Mouse (Mus musculus) layer of hippocampus, postnatal 14 days (tissue): ENCODE measurements around the gene Hccs. TPM values are rescaled to one million over a fixed set of nuclear protein-coding genes. Genes with fewer than 3 reads are reported as not detected.
"Not testable (repeated sequence)": the region's sequence is repeated elsewhere in the genome, so short reads cannot be mapped to it uniquely, and the experiment has no call there.

Experiments used
- DNase-seq, 2 experiments: peaks; one replicate each; pipeline ENCODE4 v3.0.0; 2021 to 2022; ENCODE audit warnings: low spot score in 2 of 2, mixed read lengths in 1 of 2
- long read RNA-seq, 2 experiments: library from polyadenylated mRNA; stranded (forward); transcript quantifications; one replicate each; pipeline ENCODE4 v2.0.0; 2021
- total RNA-seq, 2 experiments: library from RNA; stranded (reverse); gene quantifications; 2 replicates each; pipeline ENCODE4 v1.2.3; 2021

Gene Hccs
- 10 to 100 TPM; 25.5 to 28.4 TPM for total RNA-seq
- long read RNA-seq, experiment 1, transcript Hccs-201 (7 exons, 2,320 nt), result minor isoform, 9 of 56 reads
- long read RNA-seq, experiment 1, transcript Hccs-202 (7 exons, 2,473 nt), result major isoform, 38 of 56 reads
- long read RNA-seq, experiment 1, partial matches to known transcripts, result 1 of 56 reads
- long read RNA-seq, experiment 1, other reads (novel, unspliced or antisense), result 8 of 56 reads
- long read RNA-seq, experiment 2, transcript Hccs-201 (7 exons, 2,320 nt), result minor isoform, 18 of 70 reads
- long read RNA-seq, experiment 2, transcript Hccs-202 (7 exons, 2,473 nt), result major isoform, 43 of 70 reads
- long read RNA-seq, experiment 2, partial matches to known transcripts, result 2 of 70 reads
- long read RNA-seq, experiment 2, other reads (novel, unspliced or antisense), result 7 of 70 reads

GRCm38 (mm10) chrX:169319945-169320667 is at the start of gene Hccs:
Hccs (minus strand) TSS chrX:169320372.
- DNase-seq, result peak; percentile 83 to 87

- no peak for DNase-seq
Measured at GRCm38 (mm10) chrX:169357146-169357772, 37.1 kb upstream of the Hccs start.

- DNase-seq, result no peak
Measured at GRCm38 (mm10) chrX:169338213-169338612, 18.0 kb upstream of the Hccs start.

GRCm38 (mm10) chrX:169337559-169337958 is 17.4 kb upstream of the Hccs start:
- no peak for DNase-seq

GRCm38 (mm10) chrX:169332264-169332663 is 12.1 kb upstream of the Hccs start:
- DNase-seq, result peak; percentile 14 to 55

GRCm38 (mm10) chrX:169325929-169326595 is 5.9 kb upstream of the Hccs start:
- DNase-seq, result no peak

GRCm38 (mm10) chrX:169320668-169321005 is 465 bp upstream of the Hccs start:
- DNase-seq, result not testable (repeated sequence)

GRCm38 (mm10) chrX:169319066-169319760 is 959 bp downstream of the Hccs start:
- DNase-seq, result no peak

GRCm38 (mm10) chrX:169308559-169308958 is 11.6 kb downstream of the Hccs start:
- DNase-seq, result no peak

- peak in 1 of 2 experiments; percentile 16 for DNase-seq
Measured at GRCm38 (mm10) chrX:169303945-169304344, 16.2 kb downstream of the Hccs start.

GRCm38 (mm10) chrX:169302271-169303045 is 17.7 kb downstream of the Hccs start:
- DNase-seq, result no peak

GRCm38 (mm10) chrX:169299579-169299978 is 20.6 kb downstream of the Hccs start:
- peak in 1 of 2 experiments; percentile 36 for DNase-seq

GRCm38 (mm10) chrX:169263433-169264172 is 56.6 kb downstream of the Hccs start:
- DNase-seq, result no peak

- no peak for DNase-seq
Measured at GRCm38 (mm10) chrX:169262212-169262611, 58.0 kb downstream of the Hccs start.

- DNase-seq, result no peak
Measured at GRCm38 (mm10) chrX:169261034-169261433, 59.1 kb downstream of the Hccs start.

GRCm38 (mm10) chrX:169256741-169257140 is 63.4 kb downstream of the Hccs start:
- no peak for DNase-seq

- DNase-seq, result no peak
Measured at GRCm38 (mm10) chrX:169255915-169256314, 64.3 kb downstream of the Hccs start.

GRCm38 (mm10) chrX:169222357-169223062 is 97.7 kb downstream of the Hccs start:
- DNase-seq, result no peak

GRCm38 (mm10) chrX:169220064-169220463 is 100.1 kb downstream of the Hccs start:
- no peak for DNase-seq
